Mouse (Mus musculus) left cerebral cortex, postnatal 14 days (tissue): ENCODE data around the gene Clk3. TPM values are rescaled to one million over a fixed set of nuclear protein-coding genes. Genes with fewer than 3 reads are reported as not detected.
A peak's percentile ranks its signal among the peaks of the same experiment; 100 is the strongest.
"Not testable (repeated sequence)": the region's sequence is repeated elsewhere in the genome, so short reads cannot be mapped to it uniquely, and the experiment has no call there.

Experiments used
- DNase-seq, 2 experiments: peaks; one replicate each; pipeline ENCODE4 v3.0.0; 2021 to 2022; ENCODE audit warnings: low spot score in 2 of 2, mixed read lengths in 1 of 2
- intact Hi-C: fragments of 180-260 bp; cut with DNase I; formaldehyde crosslinking; loops from one replicate; pipeline ENCODE4 v1.15.1; 2025
- total RNA-seq, 2 experiments: library from RNA; stranded (reverse); gene quantifications; 2 replicates each; pipeline ENCODE4 v1.2.3; 2021

Gene Clk3
- total RNA-seq, 2 experiments from 2014 or later, result 81.3 to 81.8 TPM

DNA sequence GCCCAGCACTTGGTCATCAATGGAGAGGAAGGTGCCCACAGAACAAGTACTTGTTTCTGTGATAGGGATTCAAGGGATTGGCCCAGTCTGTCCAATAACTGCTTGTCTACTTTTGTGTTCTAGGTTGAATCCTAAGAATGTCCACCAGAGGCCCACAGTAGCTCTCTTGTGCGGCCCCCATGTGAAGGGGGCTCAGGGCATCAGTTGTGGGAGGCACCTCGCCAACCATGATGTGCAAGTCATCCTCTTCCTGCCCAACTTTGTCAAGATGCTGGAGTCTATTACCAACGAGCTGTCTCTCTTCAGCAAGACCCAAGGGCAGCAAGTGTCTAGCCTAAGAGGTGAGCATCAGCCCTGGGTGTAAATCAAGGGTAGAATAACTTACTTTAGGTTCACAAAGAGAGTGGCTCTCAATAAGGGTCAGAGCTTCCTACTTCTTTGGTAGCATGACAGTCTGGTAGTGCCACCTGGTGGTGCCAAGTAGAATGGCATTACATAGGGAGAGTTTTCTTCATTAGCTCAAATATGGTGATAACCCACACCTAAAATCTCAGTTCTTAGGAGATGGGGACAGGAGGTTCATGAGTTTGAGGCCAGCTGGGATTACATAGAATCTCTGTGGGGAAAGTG lies 21.1 kb downstream of the Clk3 start:
- intact Hi-C loops, result loop anchor here (1.0 to 5.0 kb wide), 2 partner anchors 85 to 157 kb away; partner anchors contain the start of gene Ulk3
- peak in 1 of 2 experiments; percentile 61 for DNase-seq

DNA sequence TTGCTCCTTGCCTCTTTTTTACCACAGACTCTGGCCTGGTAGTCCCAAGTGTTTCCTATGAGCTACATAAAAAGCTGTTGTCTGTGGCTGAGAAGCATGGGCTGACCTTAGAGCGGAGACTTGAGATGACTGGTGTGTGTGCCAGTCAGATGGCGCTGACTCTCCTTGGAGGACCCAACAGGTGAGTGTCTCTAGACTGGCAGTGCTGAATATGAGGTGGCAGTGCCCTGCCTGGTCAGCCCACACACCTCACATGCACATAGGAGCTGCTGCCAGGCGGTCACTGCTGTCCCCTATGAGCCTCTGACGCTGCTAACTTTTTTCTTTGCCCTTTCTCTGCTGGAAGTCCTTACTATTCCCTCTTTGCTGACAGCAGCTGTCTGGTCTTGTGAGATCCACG lies 25.8 kb downstream of the Clk3 start:
- intact Hi-C loops, result no loop called here
- no peak for DNase-seq

DNA sequence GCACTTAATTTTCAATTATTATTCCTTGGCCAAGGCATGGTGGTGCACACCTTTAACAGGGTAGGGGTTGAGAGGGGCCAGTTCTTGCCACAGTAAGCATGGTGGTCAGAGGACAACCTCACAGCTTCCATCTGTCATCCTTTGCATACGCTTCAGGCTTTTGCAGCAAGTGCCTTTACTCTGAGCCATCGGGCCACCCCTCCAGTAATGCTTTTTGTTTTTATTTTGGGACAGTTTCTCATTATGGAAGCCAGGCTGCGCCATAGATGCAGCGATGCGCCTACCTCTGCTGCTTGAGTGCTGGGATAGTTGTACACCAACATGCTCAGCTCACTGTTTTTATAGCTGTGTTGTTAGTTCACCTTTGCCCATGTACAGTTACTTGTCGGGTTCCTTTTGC lies 32.1 kb downstream of the Clk3 start:
- no peak for DNase-seq
- intact Hi-C loops, result no loop called here

DNA sequence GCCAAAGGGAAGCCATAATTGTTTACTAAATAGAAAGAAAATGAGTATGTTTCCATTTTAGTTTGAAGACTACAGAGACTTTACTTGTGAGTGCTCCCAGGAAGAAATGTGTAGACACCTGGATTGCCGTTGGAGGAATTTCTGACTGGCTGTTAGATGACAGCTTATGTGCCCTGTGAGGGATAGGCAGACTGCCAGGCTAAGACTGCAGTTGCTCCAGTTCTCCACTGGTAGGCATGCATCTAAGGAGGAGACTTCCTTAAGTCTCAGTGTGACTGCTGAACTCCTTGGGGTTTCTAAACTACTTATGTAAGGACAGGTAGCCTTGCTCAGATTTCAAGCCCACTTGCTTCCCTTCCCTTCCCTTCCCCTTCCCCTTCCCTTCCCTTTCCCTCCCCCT lies 37.3 kb downstream of the Clk3 start:
- intact Hi-C loops, result no loop called here
- no peak for DNase-seq

DNA sequence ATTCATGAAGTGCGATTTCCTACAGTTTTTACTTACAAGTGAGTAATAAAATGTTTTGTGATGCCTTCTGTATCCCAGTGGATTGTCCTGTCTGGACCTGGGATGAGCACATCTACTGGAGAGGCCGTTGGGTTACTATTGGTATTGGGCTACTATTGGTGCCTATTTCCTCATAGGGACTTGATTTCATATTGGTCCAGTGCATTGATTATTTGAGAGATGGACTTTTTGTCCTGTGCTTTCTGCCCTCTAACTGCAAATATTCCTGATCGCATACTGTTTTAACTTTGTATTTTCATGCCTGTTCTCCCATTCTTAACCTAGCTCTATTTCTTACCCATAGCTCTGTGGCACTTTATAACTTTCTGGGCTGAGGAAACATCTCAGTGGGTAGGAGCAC lies 41.0 kb downstream of the Clk3 start:
- intact Hi-C loops, result no loop called here

DNA sequence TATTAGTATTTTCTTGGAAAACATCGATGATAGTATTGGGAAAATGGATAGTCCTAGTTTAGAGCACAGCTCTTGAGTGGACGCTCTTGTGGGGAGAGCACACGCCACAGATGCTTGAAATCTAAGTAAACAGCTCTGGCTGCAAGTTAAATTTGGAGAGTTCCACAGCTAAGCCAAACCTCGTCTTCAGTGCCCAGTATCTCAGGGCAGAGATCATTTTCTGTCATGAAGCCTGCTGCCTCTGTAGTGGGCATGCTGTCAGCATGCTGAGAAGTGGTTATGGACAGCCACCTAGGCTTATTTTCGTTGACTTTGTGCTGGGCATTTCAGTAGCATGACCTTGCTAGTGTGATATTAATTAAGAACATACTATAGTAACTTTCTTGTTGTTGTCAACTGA lies 41.9 kb downstream of the Clk3 start:
- intact Hi-C loops, result no loop called here
- DNase-seq, result no peak

More for the DNA sequence above, 41.0 kb downstream of the Clk3 start:
- DNase-seq, result no peak

DNA sequence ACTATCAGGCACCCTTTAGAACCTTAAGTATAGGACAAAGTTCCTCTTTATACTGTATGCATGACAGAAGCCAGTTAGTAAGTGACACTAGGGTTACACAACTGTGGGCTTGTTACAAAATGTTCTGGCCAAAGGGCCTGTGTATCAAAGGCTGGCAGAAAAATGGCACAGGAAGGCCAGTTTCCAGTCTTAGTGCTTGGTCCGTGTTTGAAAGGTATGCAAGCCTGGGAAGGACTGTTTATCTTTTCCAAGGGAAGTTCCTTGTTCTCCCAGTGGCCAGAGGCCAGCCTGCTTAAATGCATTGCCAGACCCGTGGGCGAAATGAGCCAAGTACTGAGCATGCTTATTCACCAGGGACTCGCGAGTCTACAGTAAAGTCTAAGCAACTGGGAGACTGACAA lies 42.3 kb downstream of the Clk3 start:
- DNase-seq, result peak; percentile 51 to 59
- intact Hi-C loops, result no loop called here

DNA sequence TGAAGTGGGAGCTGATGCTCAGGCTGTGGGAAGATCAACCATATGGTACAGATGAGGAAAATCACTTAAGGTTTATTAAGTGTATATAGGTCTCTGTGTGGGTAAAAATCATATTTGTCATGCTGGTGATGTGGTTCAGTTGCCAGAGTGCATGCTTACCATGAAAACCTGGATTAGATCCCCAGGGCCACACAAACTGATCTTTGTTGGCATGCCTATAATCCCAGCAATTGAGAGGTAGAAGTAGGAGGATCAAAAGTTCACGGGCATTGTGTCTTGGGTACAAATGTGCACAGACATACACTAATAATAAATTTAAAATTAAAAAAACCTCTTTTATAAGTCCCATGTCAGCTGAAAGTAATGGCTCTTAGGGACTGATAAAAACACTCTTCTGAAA lies 43.3 kb downstream of the Clk3 start:
- intact Hi-C loops, result no loop called here
- no peak for DNase-seq

DNA sequence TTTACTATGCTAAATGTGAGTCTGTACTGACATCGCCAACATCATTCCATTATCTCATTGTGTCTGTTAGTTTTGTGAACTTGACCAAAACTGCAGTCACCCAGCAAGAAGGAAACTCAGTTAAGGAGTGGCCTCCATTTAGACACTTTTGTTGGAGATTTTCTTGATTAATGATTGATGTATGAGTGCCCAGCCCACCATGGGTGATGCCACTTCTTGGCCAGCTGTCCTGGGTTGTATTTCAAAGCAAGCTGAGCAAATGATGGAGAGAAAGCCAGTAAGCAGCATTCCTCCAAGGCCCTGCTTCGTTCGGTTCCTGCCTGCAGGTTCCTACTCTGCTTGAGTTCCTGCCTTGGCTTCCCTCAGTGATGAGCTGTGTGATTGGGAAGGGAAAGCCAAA lies 44.9 kb downstream of the Clk3 start:
- intact Hi-C loops, result no loop called here
- no peak for DNase-seq

DNA sequence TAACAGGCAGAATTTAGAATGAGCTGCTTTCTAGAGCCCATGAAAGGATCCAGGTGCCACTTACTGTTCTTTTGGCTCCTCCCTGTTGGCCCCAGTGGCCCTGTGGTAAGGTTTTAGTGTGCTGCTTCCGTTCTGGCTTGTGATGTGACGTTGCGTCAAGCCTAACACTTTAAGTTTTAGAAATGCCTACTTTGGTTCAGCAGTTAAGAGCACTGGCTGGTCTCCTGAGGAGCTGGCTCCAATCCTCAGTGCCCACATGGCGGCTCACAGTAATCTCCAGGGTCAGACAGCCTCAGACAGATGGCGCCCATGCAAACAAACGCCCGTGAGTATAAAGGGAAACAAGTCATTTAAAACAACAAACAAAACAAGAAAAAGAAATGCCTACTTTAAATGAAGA lies 47.3 kb downstream of the Clk3 start:
- DNase-seq, result no peak
- intact Hi-C loops, result no loop called here

DNA sequence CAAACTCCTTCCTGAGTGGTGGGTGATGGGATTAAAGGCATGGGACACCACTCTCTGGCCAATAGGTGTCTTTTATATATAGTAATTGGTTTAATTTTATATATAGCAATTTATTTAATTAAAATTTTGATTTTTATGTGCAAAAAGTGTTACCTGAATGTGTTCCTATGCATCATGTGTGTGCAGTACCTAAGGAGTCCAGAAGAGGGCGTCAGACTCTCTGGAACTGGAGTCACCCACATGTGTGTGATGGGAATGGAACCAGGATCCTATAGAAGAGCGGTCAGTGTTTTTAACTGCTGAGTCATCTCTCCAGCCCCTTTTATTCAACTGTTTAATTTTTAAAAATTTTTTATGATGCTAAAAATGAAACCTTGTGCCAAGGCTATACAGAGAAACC lies 53.5 kb downstream of the Clk3 start:
- intact Hi-C loops, result no loop called here
- no peak for DNase-seq

DNA sequence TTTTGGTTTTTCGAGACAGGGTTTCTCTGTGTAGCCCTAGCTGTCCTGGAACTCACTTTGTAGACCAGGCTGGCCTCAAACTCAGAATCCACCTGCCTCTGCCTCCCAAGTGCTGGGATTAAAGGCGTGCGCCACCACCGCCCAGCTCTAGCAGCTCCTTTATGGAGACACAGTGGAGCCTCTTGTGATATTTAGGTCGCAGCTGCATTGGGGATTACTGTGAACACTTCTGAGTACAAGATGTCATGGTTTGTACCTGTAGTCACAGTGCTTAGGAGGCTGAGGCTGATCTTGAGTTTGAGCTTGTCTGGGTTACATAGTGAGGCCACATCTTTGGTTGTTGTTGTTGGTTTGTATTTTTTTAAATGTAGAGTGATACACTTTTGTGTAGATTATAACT lies 55.4 kb downstream of the Clk3 start:
- intact Hi-C loops, DNase-seq: not testable (repeated sequence)

DNA sequence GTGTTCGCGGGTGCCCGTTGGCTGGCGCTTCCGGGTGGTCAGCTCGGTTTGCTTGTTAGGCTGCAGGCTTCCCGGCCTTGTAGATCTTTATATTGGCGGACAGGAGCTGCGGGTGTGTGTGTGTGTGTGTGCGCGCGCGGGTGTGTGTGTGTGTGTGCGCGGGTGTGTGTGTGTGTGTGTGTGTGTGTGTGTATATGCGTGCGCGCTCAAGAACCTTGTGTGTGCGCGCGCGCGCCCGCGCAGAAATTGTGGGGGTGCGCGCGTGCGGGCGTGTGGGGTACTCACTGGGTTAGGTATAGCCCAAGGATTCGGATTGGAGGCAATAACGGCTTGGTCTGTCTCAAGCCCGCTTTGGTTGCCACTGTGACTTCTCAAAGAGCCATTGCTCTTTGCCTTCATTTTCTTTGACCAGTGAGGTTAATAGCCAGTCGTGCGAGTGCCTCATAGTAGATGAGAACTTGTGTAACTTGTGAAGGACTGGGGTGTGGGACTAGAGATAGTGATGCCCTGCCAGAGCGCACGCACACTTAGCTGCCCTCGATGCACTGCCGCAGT lies 56.9 kb downstream of the Clk3 start:
- intact Hi-C loops, result no loop called here
- peak; percentile 59 to 65 for DNase-seq

DNA sequence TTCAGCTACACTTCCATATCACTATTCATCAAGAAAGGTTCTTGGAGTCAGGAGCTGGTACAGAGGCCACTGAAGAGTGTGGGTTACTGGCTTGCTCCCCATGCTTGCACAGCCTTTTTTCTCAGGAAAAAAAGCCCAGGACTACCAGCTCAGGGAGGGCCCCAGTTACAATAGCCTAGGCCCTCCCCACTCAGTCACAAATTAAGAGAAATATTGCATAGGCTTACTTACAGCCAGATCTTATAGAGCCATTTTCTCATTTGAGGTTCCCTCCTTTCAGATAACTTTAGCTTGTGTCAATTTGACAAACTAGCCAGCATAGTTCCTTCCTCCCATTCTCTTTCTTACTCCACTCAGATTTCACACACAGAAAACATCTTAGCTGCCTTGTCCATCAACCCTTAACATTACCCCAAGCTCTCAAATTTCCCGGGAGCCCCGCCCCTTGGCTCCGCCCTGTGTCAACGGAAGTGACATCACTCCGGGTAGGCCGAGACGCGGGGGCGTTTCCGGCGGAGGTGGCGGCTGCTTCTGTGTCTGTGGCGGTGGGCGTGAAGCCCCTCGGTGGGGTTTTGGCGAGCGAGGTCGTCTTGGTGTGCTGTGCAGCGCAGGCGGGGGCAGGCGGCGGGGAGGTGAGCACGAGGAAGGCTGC lies 57.5 kb downstream of the Clk3 start, which contains the start of gene Edc3:
TSS of gene Edc3 (plus strand) at position 473 of the 652 bp plus-strand sequence.
- intact Hi-C loops, result no loop called here
- DNase-seq, result peak; percentile 87 to 90

DNA sequence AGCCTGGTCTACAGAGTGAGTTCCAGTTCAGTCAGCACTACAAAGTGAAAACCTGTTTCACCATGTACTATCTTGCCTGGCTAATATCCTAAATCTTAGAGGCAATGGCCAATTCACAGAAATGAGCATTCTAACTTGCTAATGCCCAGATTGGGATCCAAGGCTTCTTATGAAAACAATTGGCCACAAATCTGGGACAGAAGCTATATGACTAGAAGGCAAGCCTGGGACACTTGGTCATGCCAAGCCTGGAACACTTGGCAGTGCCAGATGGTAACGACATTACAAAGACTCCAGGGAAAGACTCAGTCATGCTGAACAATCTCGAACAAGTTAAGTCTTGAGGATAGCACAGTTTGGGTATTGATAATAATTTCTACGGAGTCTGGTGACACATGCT lies 59.2 kb downstream of the Clk3 start:
- DNase-seq, result no peak
- intact Hi-C loops, result no loop called here

Other genes starting within 250 kb of the Clk3 start
- 100 to 1,000 TPM; 481 to 515 TPM for gene Cox5a, start 244.6 kb downstream of the Clk3 start, total RNA-seq
- 10 to 100 TPM; 16.3 to 22.9 TPM for gene Fam219b, start 228.3 kb downstream of the Clk3 start, total RNA-seq
- gene Mpi, start 213.1 kb downstream of the Clk3 start, total RNA-seq, result 10 to 100 TPM; 73.3 to 82.3 TPM
- gene Scamp2, start 204.9 kb downstream of the Clk3 start, total RNA-seq, result 10 to 100 TPM; 25.4 to 29.1 TPM
- 10 to 100 TPM; 30.0 to 34.2 TPM for gene Ulk3, start 176.4 kb downstream of the Clk3 start, total RNA-seq
- gene Cplx3, start 159.6 kb downstream of the Clk3 start, total RNA-seq, result 10 to 100 TPM; 16.3 to 24.4 TPM
- gene Lman1l, start 145.1 kb downstream of the Clk3 start, total RNA-seq, result not detected
- gene Csk, start 112.2 kb downstream of the Clk3 start, total RNA-seq, result 10 to 100 TPM; 46.8 to 47.1 TPM
- gene Cyp1a2, start 82.2 kb downstream of the Clk3 start, total RNA-seq, result not detected
- gene Cyp1a1, start 77.9 kb downstream of the Clk3 start, total RNA-seq, result under 1 TPM; 0.13 to 0.22 TPM
- gene Edc3, start 57.3 kb downstream of the Clk3 start, total RNA-seq, result 10 to 100 TPM; 15.3 to 15.6 TPM
- 10 to 100 TPM in 1 of 2 experiments, 1 to 10 TPM in 1; 9.6 to 10.7 TPM for gene Arid3b, start 70.9 kb upstream of the Clk3 start, total RNA-seq
- 100 to 1,000 TPM; 107 to 112 TPM for gene Ubl7, start 145.1 kb upstream of the Clk3 start, total RNA-seq
- gene Sema7a, start 174.3 kb upstream of the Clk3 start, total RNA-seq, result 100 to 1,000 TPM; 126 to 148 TPM
- 1 to 10 TPM; 5.2 to 5.7 TPM for gene Cyp11a1, start 240.6 kb upstream of the Clk3 start, total RNA-seq